Mouse (Mus musculus) CH12.LX (cell line): Measurements from ENCODE around the gene Nt5c1a.

ENCODE experiments used
- BHLHE40 ChIP-seq: IDR thresholded peaks from 2 replicates; pipeline ENCODE4 v1.6.1; 2011; ENCODE audit warnings: mild to moderate bottlenecking, low read depth, low read length, improper control_type of control experiment
- CTCF ChIP-seq, 2 experiments: IDR thresholded peaks in 1 of 2; conservative IDR thresholded peaks in 1 of 2; 2 replicates each; pipeline ENCODE4 v1.5.1; 2011 to 2012; ENCODE audit warnings: low read depth in 2 of 2, low read length in 2 of 2, improper control_type of control experiment in 1 of 2, inconsistent platforms in 1 of 2, mild to moderate bottlenecking in 1 of 2, moderate library complexity in 1 of 2
- EP300 ChIP-seq: IDR thresholded peaks from 2 replicates; pipeline ENCODE4 v1.6.1; 2011; ENCODE audit warnings: low read length, improper control_type of control experiment
- ETS1 ChIP-seq: conservative IDR thresholded peaks from 2 replicates; pipeline ENCODE4 v1.6.1; 2012; ENCODE audit warnings: low read depth, mild to moderate bottlenecking, inconsistent platforms, low read length, improper control_type of control experiment, moderate library complexity
- GABPA ChIP-seq: IDR thresholded peaks from 2 replicates; pipeline ENCODE4 v1.6.1; 2012; ENCODE audit warnings: low read depth, low read length, improper control_type of control experiment, inconsistent platforms; ENCODE audit not compliant: insufficient replicate concordance
- JUND ChIP-seq: conservative IDR thresholded peaks from 2 replicates; pipeline ENCODE4 v1.6.1; 2011; ENCODE audit warnings: low read depth, low read length, improper control_type of control experiment
- MAFK ChIP-seq: IDR thresholded peaks from 2 replicates; pipeline ENCODE4 v1.6.1; 2011; ENCODE audit warnings: low read length, improper control_type of control experiment; ENCODE audit not compliant: insufficient replicate concordance
- MAX ChIP-seq: IDR thresholded peaks from 2 replicates; pipeline ENCODE4 v1.6.1; 2011; ENCODE audit warnings: low read length, improper control_type of control experiment
- MYC ChIP-seq: IDR thresholded peaks from 2 replicates; pipeline ENCODE4 v1.6.1; 2011; ENCODE audit warnings: low read depth, mild to moderate bottlenecking, improper control_type of control experiment, low read length
- NRF1 ChIP-seq: IDR thresholded peaks from 2 replicates; pipeline ENCODE4 v1.6.1; 2014; ENCODE audit warnings: low read depth, mild to moderate bottlenecking, inconsistent platforms, low read length, improper control_type of control experiment, moderate library complexity
- POLR2A ChIP-seq: IDR thresholded peaks from 2 replicates; pipeline ENCODE4 v1.6.1; 2011; ENCODE audit warnings: low read depth, mild to moderate bottlenecking, improper control_type of control experiment, low read length
- RAD21 ChIP-seq: IDR thresholded peaks from 2 replicates; pipeline ENCODE4 v1.6.1; 2011; ENCODE audit warnings: low read depth, mild to moderate bottlenecking, low read length, improper control_type of control experiment, moderate library complexity
- UBTF ChIP-seq: IDR thresholded peaks from 2 replicates; pipeline ENCODE4 v1.6.1; 2012; ENCODE audit warnings: low read depth, mild to moderate bottlenecking, inconsistent platforms, low read length, improper control_type of control experiment, moderate library complexity

- TF ChIP-seq CTCF (conservative IDR thresholded peaks at IDR 0.05 in 1 of 2, IDR thresholded peaks at IDR 0.05 in 1 of 2; ENCODE audit: low read depth in 2 of 2, low read length in 2 of 2) = no peak
- TF ChIP-seq NRF1 = no peak
- TF ChIP-seq UBTF = no peak
- no peak for TF ChIP-seq EP300
- TF ChIP-seq MYC = no peak
- TF ChIP-seq ETS1 = no peak
- TF ChIP-seq BHLHE40 = no peak
- TF ChIP-seq MAX = no peak
- no peak for TF ChIP-seq POLR2A
- TF ChIP-seq JUND = no peak
- no peak for TF ChIP-seq MAFK
- no peak for TF ChIP-seq GABPA
- TF ChIP-seq RAD21 = no peak
Observed at GRCm38 (mm10) chr4:123227707-123228106, 26.4 kb downstream of the Nt5c1a start.
